Mouse (Mus musculus) liver, embryonic 13.5 days (tissue): ENCODE data around the gene Spata13. TPM values are rescaled to one million over a fixed set of nuclear protein-coding genes. Genes with fewer than 3 reads are reported as not detected.

Source experiments
- ATAC-seq: fragments of 200-750 bp; cut with Nextera tagmentation; 2 replicates; pipeline ENCODE4 v1.8.0; 2017; ENCODE audit warnings: low read depth, mild to moderate bottlenecking, moderate number of reproducible peaks, moderate library complexity
- DNase-seq: peaks from one replicate; pipeline ENCODE4 v3.0.0; 2022
- H3K27ac ChIP-seq: fragments of 300-500 bp; sonication (generic); 2 replicates; pipeline ENCODE4 v1.5.1; 2015; ENCODE audit warnings: moderate library complexity, mild to moderate bottlenecking, inconsistent platforms
- H3K27me3 ChIP-seq: fragments of 300-500 bp; sonication (generic); 2 replicates; pipeline ENCODE4 v1.6.1; 2015; ENCODE audit warnings: mild to moderate bottlenecking, inconsistent platforms
- H3K36me3 ChIP-seq: fragments of 300-500 bp; sonication (generic); 2 replicates; pipeline ENCODE4 v1.6.1; 2015; ENCODE audit warnings: mild to moderate bottlenecking, inconsistent platforms
- H3K4me1 ChIP-seq: fragments of 300-500 bp; sonication (generic); replicated peaks from 2 replicates; pipeline ENCODE4 v1.6.1; 2015; ENCODE audit warnings: inconsistent platforms
- H3K4me2 ChIP-seq: fragments of 300-500 bp; sonication (generic); 2 replicates; pipeline ENCODE4 v1.6.1; 2015; ENCODE audit warnings: inconsistent platforms, mild to moderate bottlenecking, moderate library complexity
- H3K4me3 ChIP-seq: fragments of 300-500 bp; sonication (generic); replicated peaks from 2 replicates; pipeline ENCODE4 v1.5.1; 2015; ENCODE audit warnings: mild to moderate bottlenecking, inconsistent platforms
- H3K9ac ChIP-seq: fragments of 300-500 bp; sonication (generic); 2 replicates; pipeline ENCODE4 v1.6.1; 2015; ENCODE audit warnings: mild to moderate bottlenecking, inconsistent platforms
- H3K9me3 ChIP-seq: fragments of 300-500 bp; sonication (generic); replicated peaks from 2 replicates; pipeline ENCODE4 v1.6.1; 2016; ENCODE audit warnings: inconsistent platforms
- WGBS: fragments of 180-500 bp; shearing (Covaris S2); methylation state at CpG from one replicate; pipeline ENCODE4 v1.1.7; 2015; ENCODE audit not compliant: insufficient replicate concordance; 5-methylcytosine and 5-hydroxymethylcytosine counted together
- polyA plus RNA-seq: library from polyadenylated mRNA; unstranded; fragments of >200 nt; fragmentation: Nextera tagmentation; extraction: Ambion mirVana; gene quantifications from 2 replicates; pipeline ENCODE4 v1.2.1, GENCODE M21; 2015

Spata13 gene
- polyA plus RNA-seq, 1 experiment from 2014 or later: 17.2 TPM

DNA sequence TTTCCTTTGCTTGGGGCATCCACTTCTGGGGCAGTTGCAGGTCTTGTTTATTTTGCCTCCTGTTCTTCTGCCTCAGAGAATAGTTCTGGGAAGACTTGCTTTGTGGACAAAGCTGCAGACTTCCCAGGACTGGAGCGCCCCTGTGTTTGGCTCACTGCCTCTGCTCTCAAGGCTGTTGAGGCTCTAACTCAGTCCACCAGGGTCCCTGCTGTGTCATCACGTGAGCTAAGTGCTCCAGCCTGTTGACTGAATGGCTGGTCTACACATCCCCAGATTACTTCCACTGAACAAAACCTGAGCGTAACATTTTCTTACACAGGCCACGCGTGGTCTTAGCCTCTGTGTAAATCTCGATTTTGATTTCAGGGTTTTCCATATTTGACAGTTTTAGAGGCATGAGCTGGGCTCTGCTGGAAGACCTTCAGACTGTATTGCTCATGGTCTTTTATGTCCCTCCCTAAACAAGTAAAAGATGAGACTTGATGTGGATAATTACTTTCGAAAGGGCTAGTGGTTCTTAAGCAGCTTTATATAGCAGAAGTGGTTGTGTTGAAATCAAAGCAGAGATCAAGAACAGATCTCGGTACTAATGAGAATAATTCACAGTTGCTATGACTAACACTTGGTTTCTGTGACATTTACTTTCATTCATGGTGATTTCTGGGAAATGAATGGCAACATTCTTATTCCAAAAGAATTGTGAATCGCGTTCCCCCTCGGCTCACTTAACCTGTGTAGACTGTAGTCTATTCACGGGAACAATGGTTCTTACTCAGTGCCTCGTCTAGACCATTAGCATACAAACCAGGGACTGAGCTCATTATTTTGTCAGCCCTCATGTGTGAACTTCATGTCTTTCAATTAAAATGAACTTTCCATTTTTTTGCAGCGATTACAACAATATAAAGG, 119.3 kb downstream of the Spata13 start:
- no peak for DNase-seq
- H3K4me3 ChIP-seq: no peak overlapping the region
- ATAC-seq: no peak
- H3K27me3 ChIP-seq: no peaks in the 10 kb centered on the region
- H3K36me3 ChIP-seq: peaks cover 72% of the 10 kb centered on the region
- no peak overlapping the region for H3K4me2 ChIP-seq
- H3K4me1 ChIP-seq: no peaks in the 10 kb centered on the region
- no peak overlapping the region for H3K9ac ChIP-seq
- no peak overlapping the region for H3K27ac ChIP-seq
- no peaks in the 10 kb centered on the region for H3K9me3 ChIP-seq
- 82% methylated on average over 14 of the region's 14 CpGs for WGBS

DNA sequence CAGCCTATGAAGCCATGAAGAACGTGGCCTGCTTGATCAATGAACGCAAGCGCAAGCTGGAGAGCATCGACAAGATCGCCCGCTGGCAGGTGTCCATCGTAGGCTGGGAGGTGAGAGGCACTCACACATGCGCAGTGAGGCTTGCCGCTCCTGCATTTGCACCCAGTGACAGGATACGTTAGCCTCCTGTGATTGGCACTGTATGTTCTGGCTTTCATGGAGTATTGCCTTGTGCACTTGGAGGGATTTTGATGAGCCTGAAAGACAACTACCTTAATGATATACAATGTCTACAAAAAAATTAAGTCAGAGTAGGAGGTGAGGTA, 120.0 kb downstream of the Spata13 start:
- Histone ChIP-seq H3K4me2 (no peak overlapping the region), H3K27ac (no peak overlapping the region), H3K4me1 (no peaks in the 10 kb centered on the region), H3K4me3 (no peak overlapping the region), H3K9me3 (no peaks in the 10 kb centered on the region), H3K27me3 (no peaks in the 10 kb centered on the region), H3K36me3 (peaks cover 76% of the 10 kb centered on the region), H3K9ac (no peak overlapping the region)
- WGBS: 90% methylated on average over 10 of the region's 10 CpGs
- DNase-seq: no peak
- no peak for ATAC-seq

DNA sequence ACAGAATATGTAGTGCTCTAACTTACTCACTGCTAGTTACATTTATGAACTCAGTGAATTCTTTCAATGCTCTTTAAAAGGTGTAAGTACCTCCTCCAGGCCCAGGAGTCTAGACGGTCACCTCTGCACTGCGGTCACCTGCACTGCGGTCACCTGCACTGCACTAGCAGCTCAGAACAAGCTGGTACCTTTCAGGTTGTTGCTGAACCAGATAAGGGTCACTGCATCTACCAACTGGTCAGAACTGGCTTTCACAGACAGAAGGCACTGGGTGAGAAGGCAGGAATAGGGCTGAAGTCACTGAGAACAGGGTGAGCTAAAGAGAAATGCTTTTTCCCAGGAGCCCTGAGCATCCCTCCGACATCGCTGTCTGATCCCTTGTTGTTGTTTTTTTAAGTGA, 120.9 kb downstream of the Spata13 start:
- H3K9ac ChIP-seq: no peak overlapping the region
- H3K27ac ChIP-seq: no peak overlapping the region
- H3K27me3 ChIP-seq: no peaks in the 10 kb centered on the region
- H3K36me3 ChIP-seq: peaks cover 78% of the 10 kb centered on the region
- no peaks in the 10 kb centered on the region for H3K9me3 ChIP-seq
- WGBS: 94% methylated on average over 5 of the region's 5 CpGs
- H3K4me3 ChIP-seq: no peak overlapping the region
- DNase-seq: no peak
- ATAC-seq: no peak
- no peak overlapping the region for H3K4me2 ChIP-seq
- H3K4me1 ChIP-seq: no peaks in the 10 kb centered on the region

DNA sequence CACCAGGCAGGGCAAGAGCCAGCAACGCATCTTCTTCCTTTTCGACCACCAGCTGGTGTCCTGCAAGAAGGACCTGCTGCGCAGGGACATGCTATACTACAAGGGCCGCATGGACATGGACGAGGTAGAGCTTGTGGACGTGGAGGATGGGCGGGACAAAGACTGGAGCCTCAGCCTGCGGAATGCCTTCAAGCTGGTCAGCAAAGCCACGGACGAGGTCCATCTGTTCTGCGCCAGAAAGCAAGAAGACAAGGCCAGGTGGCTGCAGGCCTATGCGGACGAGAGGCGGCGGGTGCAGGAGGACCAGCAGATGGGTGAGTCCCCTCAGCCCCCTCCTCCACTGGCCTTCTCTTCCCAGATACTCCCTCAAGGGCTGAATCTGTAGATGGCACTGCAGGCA, 122.5 kb downstream of the Spata13 start:
- Histone ChIP-seq H3K27ac (no peak overlapping the region), H3K36me3 (peaks cover 83% of the 10 kb centered on the region), H3K9me3 (no peaks in the 10 kb centered on the region), H3K4me2 (no peak overlapping the region), H3K4me3 (no peak overlapping the region), H3K27me3 (no peaks in the 10 kb centered on the region), H3K4me1 (no peaks in the 10 kb centered on the region), H3K9ac (no peak overlapping the region)
- no peak for DNase-seq
- no peak for ATAC-seq
- 90% methylated on average over 15 of the region's 15 CpGs for WGBS

DNA sequence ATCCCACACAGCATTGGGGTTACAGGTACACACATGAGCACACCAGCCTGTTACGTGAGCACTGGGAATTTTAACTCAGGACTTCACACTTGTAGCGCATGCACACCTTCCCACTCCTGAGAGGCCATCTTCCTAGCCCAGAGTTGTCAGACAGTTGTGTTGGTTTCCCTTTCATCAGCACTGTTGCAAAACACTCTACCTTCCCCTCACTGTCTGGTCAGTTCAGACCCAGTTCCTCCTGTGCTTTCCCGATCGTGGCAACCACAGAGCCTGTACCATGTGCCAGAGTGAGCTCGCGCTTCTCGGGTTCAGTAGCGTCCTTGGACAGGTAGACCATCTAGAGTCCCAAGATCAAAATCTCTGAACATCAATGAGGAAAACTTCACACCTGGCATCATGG, 123.5 kb downstream of the Spata13 start:
- Histone ChIP-seq H3K9ac (no peak overlapping the region), H3K4me1 (no peaks in the 10 kb centered on the region), H3K36me3 (peaks cover 89% of the 10 kb centered on the region), H3K4me3 (no peak overlapping the region), H3K27me3 (no peaks in the 10 kb centered on the region), H3K27ac (no peak overlapping the region), H3K4me2 (no peak overlapping the region), H3K9me3 (no peaks in the 10 kb centered on the region)
- 75% methylated on average over 8 of the region's 8 CpGs for WGBS
- ATAC-seq (no peak; the same call in 1 of the 2 replicates), DNase-seq (no peak)

DNA sequence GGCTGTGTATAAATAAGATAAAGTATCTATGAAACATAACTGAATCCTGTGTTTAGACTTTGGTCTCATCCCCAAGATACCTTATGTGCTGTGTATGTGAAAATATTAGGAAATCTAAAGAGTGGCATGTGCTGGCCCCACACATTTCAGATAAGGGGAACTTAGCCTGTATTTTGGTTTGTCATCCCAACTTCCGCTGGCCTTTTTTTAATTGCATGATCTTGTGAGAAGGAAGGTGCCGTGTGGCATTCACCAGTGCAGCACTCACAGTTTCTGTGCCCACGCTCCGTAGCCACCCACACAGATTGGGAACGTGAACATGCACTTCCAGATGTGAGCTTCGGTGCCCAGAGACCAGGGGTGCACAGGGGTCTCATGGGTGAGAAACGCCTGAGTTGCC, 123.9 kb downstream of the Spata13 start:
- Histone ChIP-seq H3K36me3 (peaks cover 91% of the 10 kb centered on the region), H3K9ac (no peak overlapping the region), H3K27ac (no peak overlapping the region), H3K4me1 (no peaks in the 10 kb centered on the region), H3K27me3 (no peaks in the 10 kb centered on the region), H3K4me3 (no peak overlapping the region), H3K9me3 (no peaks in the 10 kb centered on the region), H3K4me2 (no peak overlapping the region)
- DNase-seq (no peak), ATAC-seq (no peak)
- 76% methylated on average over 7 of the region's 7 CpGs for WGBS

DNA sequence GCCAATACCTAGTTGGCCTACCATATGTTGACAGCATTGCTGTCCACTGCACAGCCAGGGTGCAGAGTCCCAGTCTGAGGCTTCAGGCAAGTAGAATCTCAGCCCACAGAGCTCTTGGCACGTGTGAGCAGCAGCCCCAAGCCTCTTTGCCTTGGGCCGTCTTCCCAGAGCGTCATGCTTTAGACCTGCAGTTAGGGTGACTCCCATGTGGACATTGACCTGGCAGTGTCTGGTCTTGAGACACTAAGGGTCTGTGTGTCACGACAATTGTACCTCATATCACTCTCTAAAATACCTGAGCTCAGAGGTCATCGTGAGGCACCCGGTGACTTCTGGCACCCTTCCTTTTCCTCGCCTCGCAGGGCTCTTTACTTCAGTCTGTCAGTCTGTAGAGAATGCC, 125.3 kb downstream of the Spata13 start:
- DNase-seq: no peak
- Histone ChIP-seq H3K36me3 (peaks cover 79% of the 10 kb centered on the region), H3K9ac (no peak overlapping the region), H3K4me3 (no peak overlapping the region), H3K9me3 (no peaks in the 10 kb centered on the region), H3K4me1 (no peaks in the 10 kb centered on the region), H3K27ac (no peak overlapping the region), H3K27me3 (no peaks in the 10 kb centered on the region), H3K4me2 (no peak overlapping the region)
- WGBS: 87% methylated on average over 8 of the region's 8 CpGs
- no peak for ATAC-seq

DNA sequence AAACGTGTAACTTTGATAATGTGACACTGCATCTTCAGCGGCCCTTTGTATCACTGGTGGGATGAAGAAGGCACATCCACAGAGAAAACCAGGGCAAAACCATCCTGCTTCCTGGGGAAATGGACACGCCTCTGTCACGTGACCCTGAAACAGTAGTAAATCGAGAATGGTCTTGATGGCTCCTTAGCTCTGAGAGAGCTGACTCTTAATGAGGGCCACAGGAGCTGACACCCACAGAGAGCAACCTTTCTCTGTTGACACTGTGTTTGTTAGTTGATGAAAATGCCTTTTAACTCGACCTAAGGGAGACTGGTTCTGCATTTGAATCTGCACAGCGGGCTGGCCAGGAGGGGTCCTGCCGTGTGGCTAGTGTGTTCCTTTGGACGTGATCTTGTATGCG, 128.0 kb downstream of the Spata13 start:
- H3K9me3 ChIP-seq: no peaks in the 10 kb centered on the region
- ATAC-seq (no peak), DNase-seq (no peak)
- WGBS: 69% methylated on average over 10 of the region's 10 CpGs
- no peak overlapping the region for H3K27ac ChIP-seq
- no peak overlapping the region for H3K4me3 ChIP-seq
- no peak overlapping the region for H3K9ac ChIP-seq
- peaks cover 54% of the 10 kb centered on the region for H3K36me3 ChIP-seq
- H3K4me2 ChIP-seq: no peak overlapping the region
- H3K4me1 ChIP-seq: peaks cover 5% of the 10 kb centered on the region; the same call in 1 of the 2 replicates
- H3K27me3 ChIP-seq: no peaks in the 10 kb centered on the region

DNA sequence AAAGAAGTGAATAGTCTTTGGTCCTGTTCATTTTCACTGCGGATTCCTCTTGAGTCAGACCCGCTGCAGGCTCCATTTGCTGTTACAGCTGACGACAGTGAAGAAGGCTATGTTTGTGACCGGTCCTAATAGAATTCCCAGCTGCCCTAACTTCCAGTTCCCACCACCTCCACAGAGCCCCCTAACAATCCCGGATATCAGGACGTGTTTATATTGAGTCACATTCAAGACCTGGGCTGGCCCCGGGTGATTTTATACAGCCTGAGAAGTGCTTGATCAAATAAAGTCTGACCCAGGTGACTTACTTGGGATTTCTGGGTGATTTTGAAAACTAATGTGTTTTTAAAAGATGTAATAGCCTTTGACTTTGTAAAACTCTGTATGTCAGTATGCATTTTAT, 129.0 kb downstream of the Spata13 start:
- Histone ChIP-seq H3K27ac (no peak overlapping the region), H3K9ac (no peak overlapping the region), H3K27me3 (no peaks in the 10 kb centered on the region), H3K9me3 (no peaks in the 10 kb centered on the region), H3K4me2 (no peak overlapping the region), H3K4me1 (peaks cover 5% of the 10 kb centered on the region; the same call in 1 of the 2 replicates), H3K36me3 (peaks cover 47% of the 10 kb centered on the region), H3K4me3 (no peak overlapping the region)
- no peak for DNase-seq
- WGBS: 78% methylated on average over 7 of the region's 7 CpGs
- no peak for ATAC-seq

DNA sequence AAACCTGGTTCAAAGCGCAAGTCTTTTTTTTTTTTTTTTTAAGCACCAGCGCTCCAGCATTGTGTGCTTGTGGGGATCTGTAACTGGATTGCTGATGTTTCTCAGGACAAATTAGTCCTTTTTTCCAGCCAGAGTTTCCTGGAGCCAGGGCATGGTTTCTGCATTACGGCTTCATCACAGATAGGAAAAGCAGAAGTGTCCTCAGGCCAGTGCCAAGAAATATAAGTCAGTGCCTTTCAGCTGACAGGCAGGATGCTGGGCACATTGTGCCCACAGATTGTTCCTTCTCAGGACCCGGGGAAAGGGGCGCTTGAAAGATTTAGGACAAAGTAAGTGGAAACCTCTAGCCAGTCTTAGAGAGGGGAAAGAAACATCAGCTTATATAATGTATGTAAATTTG, 129.9 kb downstream of the Spata13 start:
- ATAC-seq (no peak), DNase-seq (no peak)
- Histone ChIP-seq H3K27ac (no peak overlapping the region), H3K4me1 (peaks cover 5% of the 10 kb centered on the region; the same call in 1 of the 2 replicates), H3K36me3 (peaks cover 37% of the 10 kb centered on the region), H3K4me3 (no peak overlapping the region), H3K4me2 (no peak overlapping the region), H3K9me3 (no peaks in the 10 kb centered on the region), H3K9ac (no peak overlapping the region), H3K27me3 (no peaks in the 10 kb centered on the region)
- WGBS: 71% methylated on average over 5 of the region's 5 CpGs

DNA sequence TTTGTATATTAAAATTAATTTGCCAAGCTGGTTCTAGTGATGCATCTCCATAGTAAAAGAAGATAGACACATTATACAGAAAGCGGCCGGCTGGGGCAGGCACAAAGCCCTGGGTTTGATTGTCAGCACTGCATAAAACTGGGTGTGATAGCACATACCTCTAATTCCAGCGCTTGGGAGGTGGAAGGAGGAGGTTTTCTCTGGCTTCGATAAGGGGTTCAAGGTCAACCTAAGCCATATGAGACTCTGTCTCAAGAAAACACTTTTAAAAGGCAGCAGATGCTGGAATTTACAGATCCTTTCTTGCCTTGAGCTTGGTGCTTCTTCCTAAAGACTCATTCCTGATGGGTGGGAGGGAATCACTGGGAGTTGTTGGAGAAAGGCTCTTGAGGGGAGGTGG, 130.7 kb downstream of the Spata13 start:
- no peak for ATAC-seq
- peaks cover 5% of the 10 kb centered on the region; the same call in 1 of the 2 replicates for H3K4me1 ChIP-seq
- WGBS: 75% methylated on average over 4 of the region's 4 CpGs

DNA sequence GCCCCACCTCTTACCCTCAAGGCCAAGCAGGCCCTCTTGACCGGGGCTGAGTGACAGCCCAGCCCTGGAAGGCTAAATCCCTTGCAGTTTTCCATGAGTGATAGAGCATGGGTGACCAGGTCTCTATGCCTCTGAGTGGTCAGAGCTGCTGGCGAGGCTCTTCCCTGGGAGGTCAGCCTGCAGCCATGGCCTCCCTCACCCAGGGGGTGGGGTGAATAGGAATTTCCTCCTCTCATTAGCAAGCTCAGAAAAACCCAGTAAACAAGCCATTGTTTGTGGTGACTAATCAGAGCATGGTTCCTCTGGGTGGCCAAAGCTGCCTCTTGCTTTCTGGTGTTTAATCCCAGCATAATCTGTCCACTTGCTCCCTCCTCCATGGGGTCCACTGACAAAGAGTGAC, 131.2 kb downstream of the Spata13 start:
- Histone ChIP-seq H3K4me1 (peaks cover 5% of the 10 kb centered on the region; the same call in 1 of the 2 replicates), H3K9me3 (no peaks in the 10 kb centered on the region), H3K4me2 (no peak overlapping the region), H3K36me3 (peaks cover 24% of the 10 kb centered on the region), H3K9ac (no peak overlapping the region), H3K4me3 (no peak overlapping the region), H3K27ac (no peak overlapping the region), H3K27me3 (no peaks in the 10 kb centered on the region)
- DNase-seq (no peak), ATAC-seq (0 out of 2 replicates have a peak, but pooled peaks have one; percentile 43)
- WGBS: 47% methylated on average over 2 of the region's 2 CpGs

More for the DNA sequence above, 130.7 kb downstream of the Spata13 start:
- Histone ChIP-seq H3K27ac (no peak overlapping the region), H3K4me3 (no peak overlapping the region), H3K9ac (no peak overlapping the region), H3K4me2 (no peak overlapping the region), H3K36me3 (peaks cover 29% of the 10 kb centered on the region), H3K9me3 (no peaks in the 10 kb centered on the region), H3K27me3 (no peaks in the 10 kb centered on the region)
- DNase-seq: no peak
